Mouse (Mus musculus) ES-Bruce4 (cell line): Measurements from ENCODE around the gene Abcd3.

Experiments used
- CTCF ChIP-seq: IDR thresholded peaks from one replicate; pipeline ENCODE4 v1.8.1; 2011; ENCODE audit warnings: low read depth, low read length
- EP300 ChIP-seq: IDR thresholded peaks from 2 replicates; pipeline ENCODE4 v1.6.1; 2011; ENCODE audit warnings: low read depth, low read length; ENCODE audit not compliant: insufficient read depth
- POLR2A ChIP-seq: IDR thresholded peaks from one replicate; pipeline ENCODE4 v1.8.1; 2011; ENCODE audit warnings: low read length; ENCODE audit not compliant: insufficient read depth

- TF ChIP-seq EP300 (no peak), POLR2A (no peak), CTCF (no peak)
Measured at GRCm38 (mm10) chr3:121851006-121851405, 35.9 kb upstream of the Abcd3 start.
